Mouse (Mus musculus) cerebellum, adult 11-12 months (tissue): Measurements from ENCODE around the gene Arid3b.
"Not testable (repeated sequence)": the region's sequence is repeated elsewhere in the genome, so short reads cannot be mapped to it uniquely, and the experiment has no call there.

Source experiments
- DNase-seq: peaks from one replicate; pipeline ENCODE4 v3.0.0; 2022

Arid3b gene

GRCm38 (mm10) chr9:57836581-57837170 is at the start of gene Arid3b:
Arid3b (minus strand) TSS chr9:57836793.
- DNase-seq, result peak; percentile 92

GRCm38 (mm10) chr9:57883413-57883812 is 46.8 kb upstream of the Arid3b start:
- no peak for DNase-seq

GRCm38 (mm10) chr9:57881781-57882180 is 45.2 kb upstream of the Arid3b start:
- DNase-seq, result not testable (repeated sequence)

GRCm38 (mm10) chr9:57880278-57880677 is 43.7 kb upstream of the Arid3b start:
- DNase-seq, result no peak

GRCm38 (mm10) chr9:57879213-57879612 is 42.6 kb upstream of the Arid3b start:
- no peak for DNase-seq

GRCm38 (mm10) chr9:57874994-57875393 is 38.4 kb upstream of the Arid3b start:
- no peak for DNase-seq

GRCm38 (mm10) chr9:57874134-57874533 is 37.5 kb upstream of the Arid3b start:
- DNase-seq, result no peak

GRCm38 (mm10) chr9:57870273-57870816 is 33.8 kb upstream of the Arid3b start:
- DNase-seq, result no peak

- DNase-seq, result no peak
Observed at GRCm38 (mm10) chr9:57868767-57869166, 32.2 kb upstream of the Arid3b start.

GRCm38 (mm10) chr9:57867880-57868279 is 31.3 kb upstream of the Arid3b start:
- no peak for DNase-seq

GRCm38 (mm10) chr9:57867236-57867635 is 30.6 kb upstream of the Arid3b start:
- no peak for DNase-seq

- DNase-seq, result no peak
Observed at GRCm38 (mm10) chr9:57866530-57866929, 29.9 kb upstream of the Arid3b start.

GRCm38 (mm10) chr9:57864336-57864735 is 27.7 kb upstream of the Arid3b start:
- no peak for DNase-seq

- peak; percentile 59 for DNase-seq
Observed at GRCm38 (mm10) chr9:57861951-57862471, 25.4 kb upstream of the Arid3b start.

GRCm38 (mm10) chr9:57856456-57856855 is 19.9 kb upstream of the Arid3b start:
- DNase-seq, result no peak

GRCm38 (mm10) chr9:57854280-57854679 is 17.7 kb upstream of the Arid3b start:
- no peak for DNase-seq

- no peak for DNase-seq
Observed at GRCm38 (mm10) chr9:57839032-57839431, 2.4 kb upstream of the Arid3b start.

GRCm38 (mm10) chr9:57835841-57836514 is 615 bp downstream of the Arid3b start:
- DNase-seq, result peak; percentile 12

GRCm38 (mm10) chr9:57834629-57835417 is 1.8 kb downstream of the Arid3b start:
- no peak for DNase-seq

- DNase-seq, result no peak
Observed at GRCm38 (mm10) chr9:57833762-57834471, 2.7 kb downstream of the Arid3b start.

- peak; percentile 64 for DNase-seq
Observed at GRCm38 (mm10) chr9:57831267-57832082, 5.1 kb downstream of the Arid3b start.
